8 mouse cellular contexts compared by ENCODE assay signal in genomic region chr15:97236943-97237342, GRCm38 (mm10). TPM values are rescaled to one million over a fixed set of nuclear protein-coding genes. Genes with fewer than 3 reads are reported as not detected.
DNase-seq lines count a peak whose midpoint lies in the region; ATAC-seq lines count a peak whose summit lies in the region.

No protein-coding gene starts in this region.

- H3K36me3 ChIP-seq in heart, embryonic 11.5 days (ENCODE audit: control insufficient read depth, insufficient read depth, low read length) = no peaks in the 10 kb centered on the region
- no peaks in the 10 kb centered on the region for H3K36me3 ChIP-seq in forebrain, embryonic 16.5 days (ENCODE audit: control insufficient read depth, insufficient read depth)

- ATAC-seq in heart, embryonic 11.5 days (replicated peaks; ENCODE audit: insufficient number of reproducible peaks, low FRiP score, low TSS enrichment) = no peak
- ATAC-seq in hematopoietic stem cell, adult 5-6 weeks (replicated peaks in 1 of 2; ENCODE audit: insufficient read depth in 1 of 2, low FRiP score in 2 of 2, low TSS enrichment in 1 of 2, low read depth in 1 of 2, poor library complexity in 2 of 2, severe bottlenecking in 2 of 2) = peak; percentile 49 to 56; a peak in 3 of 4 replicates
- no peak for ATAC-seq in forebrain, embryonic 16.5 days
- no peak for ATAC-seq in erythroid progenitor cell, adult 5-6 weeks (replicated peaks; ENCODE audit: low FRiP score, poor library complexity, severe bottlenecking)

- peak; percentile 88 for DNase-seq in heart, adult 11 months
- DNase-seq in 3134 (ENCODE audit: extremely low read depth, insufficient read length, low spot score) (peak; percentile 29), R1 (ENCODE audit: low read depth, low spot score) (peak; percentile 62)
- DNase-seq in retina, postnatal 1 day = peak; percentile 49

- no peak overlapping the region for H3K4me3 ChIP-seq in heart, embryonic 11.5 days (ENCODE audit: low read depth, low read length)
- H3K4me3 ChIP-seq in forebrain, embryonic 16.5 days (replicated peaks; ENCODE audit: low read length) = no peak overlapping the region

- no peak overlapping the region for H3K9ac ChIP-seq in heart, embryonic 11.5 days (ENCODE audit: low read depth, low read length)
- no peak overlapping the region for H3K9ac ChIP-seq in forebrain, embryonic 16.5 days (replicated peaks; ENCODE audit: low read depth, low read length)

- no peak overlapping the region for H3K4me2 ChIP-seq in heart, embryonic 11.5 days
- H3K4me2 ChIP-seq in forebrain, embryonic 16.5 days (ENCODE audit: low read length) = no peak overlapping the region

- H3K4me1 ChIP-seq in heart, embryonic 11.5 days (ENCODE audit: control insufficient read depth, insufficient read depth, low read length) = no peaks in the 10 kb centered on the region
- no peaks in the 10 kb centered on the region for H3K4me1 ChIP-seq in forebrain, embryonic 16.5 days (replicated peaks; ENCODE audit: control insufficient read depth, insufficient read depth, low read length)

- H3K9me3 ChIP-seq in heart, embryonic 11.5 days (replicated peaks; ENCODE audit: control insufficient read depth, low read length) = peaks cover 2% of the 10 kb centered on the region; the same call in 1 of the 2 replicates
- H3K9me3 ChIP-seq in forebrain, embryonic 16.5 days (ENCODE audit: control insufficient read depth, low read length) = no peaks in the 10 kb centered on the region

- peaks cover 2% of the 10 kb centered on the region; the same call in 1 of the 2 replicates for H3K27me3 ChIP-seq in heart, embryonic 11.5 days (ENCODE audit: control insufficient read depth, insufficient read depth, low read length)
- H3K27me3 ChIP-seq in forebrain, embryonic 16.5 days (replicated peaks; ENCODE audit: control insufficient read depth, insufficient read depth, low read length) = no peaks in the 10 kb centered on the region

- WGBS in heart, embryonic 11.5 days (ENCODE audit: insufficient replicate concordance) = 38% methylated on average over 9 of the region's 9 CpGs
- WGBS in forebrain, embryonic 16.5 days = 53% methylated on average over 9 of the region's 9 CpGs

- no peak overlapping the region for H3K27ac ChIP-seq in heart, embryonic 11.5 days (ENCODE audit: low read depth, low read length)
- H3K27ac ChIP-seq in forebrain, embryonic 16.5 days (ENCODE audit: low read length) = no peak overlapping the region

RNA-seq across cellular contexts. Expression of gene Pced1b, which starts 10.0 kb away (rescaled TPM):
- polyA plus RNA-seq in heart, embryonic 11.5 days (2014; fragmentation: Nextera tagmentation; extraction: Ambion mirVana) = 2.8 and 3.4 TPM in 2 replicates
- 5.6 and 8.8 TPM in 2 replicates for total RNA-seq in hematopoietic stem cell, adult 5-6 weeks (2017)
- 2.5 and 4.3 TPM in 2 replicates for polyA plus RNA-seq in forebrain, embryonic 16.5 days (2015; fragmentation: Nextera tagmentation; extraction: Ambion mirVana)
- total RNA-seq in erythroid progenitor cell, adult 5-6 weeks (2015; ENCODE audit: low replicate concordance) = 8.8 and 30.3 TPM in 2 replicates
- 2.7 and 7.1 TPM in 2 replicates for total RNA-seq in erythroid progenitor cell, adult 5-6 weeks (2017; ENCODE audit: low replicate concordance)

RNA-seq across cellular contexts. Expression of gene Amigo2, which starts 10.1 kb away (rescaled TPM):
- polyA plus RNA-seq in heart, embryonic 11.5 days (2014; fragmentation: Nextera tagmentation; extraction: Ambion mirVana) = 3.3 and 3.4 TPM in 2 replicates
- total RNA-seq in hematopoietic stem cell, adult 5-6 weeks (2017) = 4.3 and 5.9 TPM in 2 replicates
- polyA plus RNA-seq in forebrain, embryonic 16.5 days (2015; fragmentation: Nextera tagmentation; extraction: Ambion mirVana) = 5.1 and 7.0 TPM in 2 replicates
- total RNA-seq in erythroid progenitor cell, adult 5-6 weeks (2015; ENCODE audit: low replicate concordance) = not detected in 2 replicates
- 0.39 and 0.45 TPM in 2 replicates for total RNA-seq in erythroid progenitor cell, adult 5-6 weeks (2017; ENCODE audit: low replicate concordance)

Comparison
In these comparisons a context has a peak if more than half of its experiments do, and no peak if none do; other contexts are left out.
1. DNase-seq: peak in every context shown above with its lines; median percentile 88 in heart, adult 11 months; 62 in R1; 49 in retina, postnatal 1 day; 29 in 3134.
2. ATAC-seq: peak in hematopoietic stem cell, adult 5-6 weeks (2 of 2); none in heart, embryonic 11.5 days (single experiment), forebrain, embryonic 16.5 days (single experiment) and erythroid progenitor cell, adult 5-6 weeks (single experiment).